Mouse (Mus musculus) heart, adult 2 months (tissue): ENCODE results near the gene Arid4b.

Experiments used
- CTCF ChIP-seq: fragments of 200-600 bp; IDR thresholded peaks from 2 replicates; pipeline ENCODE4 v1.8.1; 2022; ENCODE audit warnings: antibody characterized with exemption, mild to moderate bottlenecking, moderate library complexity
- EP300 ChIP-seq: fragments of 200-500 bp; IDR thresholded peaks from 2 replicates; pipeline ENCODE4 v1.6.1; 2011; ENCODE audit warnings: low read depth, low read length, control low read depth; ENCODE audit not compliant: insufficient read depth

DNA sequence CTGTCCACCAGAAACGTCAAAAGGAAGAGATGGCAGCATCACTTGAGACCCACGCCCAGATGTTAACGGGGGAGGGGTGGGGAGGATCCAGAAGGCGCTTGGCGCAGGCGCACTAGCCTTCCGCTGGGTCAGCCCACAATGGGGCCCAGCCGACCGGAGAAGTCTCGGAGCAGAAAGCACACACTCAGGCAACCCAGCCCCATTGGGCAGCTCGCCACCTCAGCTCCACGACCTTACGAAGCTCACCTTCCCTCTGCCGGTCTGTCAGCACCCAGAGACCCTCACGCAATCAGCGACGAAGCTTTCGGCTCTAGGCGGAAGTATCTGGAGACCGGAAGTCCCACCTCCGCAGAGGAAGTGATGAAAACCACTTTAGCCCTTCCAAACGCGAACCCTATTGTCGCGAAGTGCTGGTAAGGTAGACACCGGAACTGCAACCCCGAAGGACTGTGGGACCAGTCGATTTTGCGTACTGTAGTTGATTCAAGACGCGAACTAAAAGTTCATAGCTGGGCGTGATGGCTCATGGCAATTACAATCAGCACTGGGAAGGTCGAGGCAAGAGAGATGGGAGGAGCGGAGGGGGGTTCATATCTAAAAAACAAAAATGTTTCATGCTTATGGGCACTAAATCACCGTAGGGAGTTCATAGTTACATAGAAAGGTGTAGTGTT lies 23.6 kb upstream of the Arid4b start, which contains the start of gene Tbce:
- TF ChIP-seq EP300 (no peak), CTCF (peak; percentile 51)
